Mouse (Mus musculus) urinary bladder, postnatal 36 days (tissue): ENCODE measurements at regions not wholly inside any gene's neighbourhood (a gene's known extent, or its start where the extent isn't known, plus 50 kb on each side); places are given as distances from the start of the nearest gene placed in this dataset.

Experiments
- DNase-seq, 2 experiments: peaks; one replicate each; pipeline ENCODE4 v3.0.0; 2022; ENCODE audit warnings: low spot score in 2 of 2, mixed read lengths in 1 of 2

DNA sequence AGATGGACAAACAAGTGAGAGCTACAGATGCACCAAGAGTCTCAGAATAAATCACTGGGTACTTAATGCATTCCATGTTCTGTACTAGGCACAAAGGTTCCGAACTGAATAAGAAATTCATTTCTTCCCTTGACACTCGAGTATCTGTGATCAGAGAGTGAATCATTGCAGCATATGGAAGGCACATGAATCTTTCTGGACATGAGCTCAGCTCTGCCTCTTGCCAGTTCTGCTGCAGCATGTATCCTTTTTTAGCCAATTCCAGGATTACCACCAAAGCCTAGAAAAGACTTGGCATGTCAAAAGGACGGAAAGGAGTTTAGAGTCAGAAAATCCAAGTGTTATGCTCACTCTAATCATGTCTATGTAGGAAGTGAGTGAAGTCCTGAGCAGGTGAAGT lies 567.0 kb downstream of the Fam181b start:
- DNase-seq, result peak in 1 of 2 experiments; percentile 1

DNA sequence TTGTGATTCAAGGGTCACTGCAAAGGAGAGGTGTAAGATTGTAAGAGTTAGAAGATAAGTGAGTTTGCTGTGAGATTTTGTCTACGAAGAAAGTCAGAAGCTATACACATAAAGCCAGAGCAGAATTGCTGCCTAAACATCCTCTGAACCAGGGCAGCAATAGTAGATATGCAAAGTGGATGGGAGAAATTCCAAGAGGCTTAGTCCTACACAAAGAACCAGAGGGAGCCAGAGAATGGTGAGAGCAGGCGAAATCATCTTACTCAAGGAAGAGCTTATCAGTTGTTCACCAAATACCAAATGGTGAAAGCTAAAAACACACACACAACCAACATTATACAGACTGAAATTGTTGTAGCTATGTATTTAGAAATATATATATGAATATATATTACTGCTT lies 586.1 kb downstream of the Fam181b start:
- DNase-seq, result no peak

- no peak for DNase-seq
Measured at GRCm38 (mm10) chr7:93671827-93672226, 592.2 kb downstream of the Fam181b start.

DNA sequence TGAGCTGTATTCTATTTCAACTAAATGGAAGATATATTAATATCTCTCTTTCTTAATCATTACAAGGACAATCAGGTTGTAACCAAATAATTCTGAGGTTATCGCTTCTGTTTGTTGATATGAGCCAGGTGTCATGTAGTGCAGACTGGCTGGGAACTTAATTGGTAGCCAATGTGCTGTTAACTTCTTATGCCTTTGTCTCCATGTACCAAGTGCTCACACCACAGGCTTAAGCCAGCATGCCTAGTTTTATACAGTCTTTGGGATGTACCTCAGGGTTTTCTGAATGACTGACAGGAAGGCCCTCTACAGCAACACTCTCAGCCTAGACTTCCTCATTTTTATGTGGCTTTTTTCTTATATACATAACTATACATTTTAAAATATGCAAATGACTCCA lies 592.8 kb downstream of the Fam181b start:
- no peak for DNase-seq
